Mouse (Mus musculus) B cell, adult 2 months (primary cell): ENCODE measurements around the gene Gm21887.
"Not testable (repeated sequence)": the region's sequence is repeated elsewhere in the genome, so short reads cannot be mapped to it uniquely, and the experiment has no call there.

Experiments used
- DNase-seq, 2 experiments: peaks; one replicate each; pipeline ENCODE4 v3.0.0; 2022

Gene Gm21887

DNA sequence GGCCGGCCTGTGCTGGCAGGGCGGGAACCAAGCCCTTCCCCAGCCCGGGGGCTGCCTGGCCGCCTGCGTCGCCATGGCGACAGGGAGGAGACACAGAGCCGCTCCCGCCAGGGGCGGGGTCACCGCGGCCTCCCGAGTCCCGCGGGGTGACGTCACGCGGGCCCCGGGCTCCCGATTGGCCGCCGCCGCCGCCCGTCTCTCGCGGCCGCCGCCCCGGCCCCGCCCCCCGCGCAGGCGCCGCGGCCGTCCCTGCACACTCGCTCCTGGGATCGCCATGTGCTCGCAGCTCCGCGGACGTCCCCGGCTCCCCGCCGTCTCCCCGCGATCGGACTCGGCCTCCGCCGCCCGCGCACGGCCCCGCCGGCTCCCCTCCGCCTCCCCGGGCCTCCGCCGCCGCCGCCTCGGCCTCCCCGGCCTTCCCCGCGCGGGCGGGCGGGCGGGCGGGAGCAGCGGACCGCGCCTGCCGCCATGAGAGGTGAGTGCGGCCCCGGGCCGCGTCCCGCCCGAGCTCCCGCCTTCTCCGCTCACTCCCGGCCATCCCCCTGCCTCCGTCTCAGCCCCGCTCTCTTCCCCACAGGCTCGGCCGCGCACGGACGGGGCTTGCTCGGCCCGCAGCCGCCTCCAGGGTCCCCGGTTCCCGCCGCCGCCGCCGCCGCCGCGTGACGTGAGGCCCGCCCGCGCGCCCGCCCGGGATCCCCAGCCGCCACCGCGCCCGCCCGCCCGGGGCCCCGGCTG is at the start of gene Gm21887:
TSS of gene Gm21887 (plus strand) at position 644 of the 735 bp plus-strand sequence.
- peak; percentile 96 to 100 for DNase-seq

DNA sequence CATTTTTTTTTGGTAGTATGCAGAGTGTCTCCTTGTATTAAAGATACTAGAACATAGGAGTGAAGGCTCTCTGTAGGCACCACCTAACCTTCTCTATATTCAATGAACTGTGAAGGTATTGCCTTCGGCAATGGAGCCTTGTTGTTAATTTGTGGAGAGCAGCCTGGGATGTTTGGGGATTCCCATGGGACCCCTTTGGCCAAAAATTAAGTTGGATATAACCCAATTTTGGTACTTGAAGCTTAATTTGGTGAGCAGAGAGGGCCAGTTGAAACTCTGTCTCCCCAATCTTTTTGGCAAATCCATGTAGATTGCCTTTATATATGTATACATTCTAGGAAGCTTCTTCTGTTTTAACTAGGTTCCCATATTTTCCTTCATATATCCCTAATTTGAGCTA is 40.1 kb upstream of the Gm21887 start:
- no peak for DNase-seq

DNA sequence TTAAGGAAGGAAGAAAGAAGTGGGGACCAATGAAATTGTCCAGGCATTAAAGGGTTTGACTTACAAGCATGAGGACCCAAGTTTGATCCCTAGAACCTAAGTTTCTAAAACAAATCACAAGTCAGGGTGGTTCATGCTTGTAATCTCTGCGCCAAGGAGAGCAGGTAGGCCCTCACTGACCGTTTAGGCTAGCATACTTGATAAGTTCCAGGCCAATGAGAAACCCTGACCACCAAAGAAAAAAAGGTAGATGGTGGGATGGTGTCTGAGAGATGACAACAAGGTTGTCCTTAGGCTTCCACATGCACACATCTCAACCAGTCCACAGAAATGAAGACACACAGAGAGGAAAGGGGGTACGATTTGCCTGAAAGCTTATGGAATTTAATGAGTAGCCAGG is 39.7 kb upstream of the Gm21887 start:
- not testable (repeated sequence) for DNase-seq

DNA sequence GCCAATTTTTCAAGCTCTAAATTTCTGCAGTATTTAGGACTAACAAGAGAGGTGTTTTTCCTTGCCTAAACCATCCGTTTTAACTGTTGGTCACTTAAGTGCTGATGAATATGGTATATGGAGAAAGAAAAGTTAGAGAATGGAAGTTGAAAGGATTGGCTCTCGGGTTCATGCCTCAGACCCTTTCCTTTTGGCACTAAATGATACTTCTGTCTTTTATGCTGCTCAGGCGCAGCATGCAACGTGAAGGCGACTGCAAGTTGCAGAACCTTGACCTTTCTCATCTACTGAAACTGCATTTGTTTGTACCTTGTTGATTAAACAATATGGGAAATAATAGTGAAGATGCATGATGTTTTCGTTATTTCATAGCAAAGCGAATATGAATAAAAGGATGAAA is 38.9 kb upstream of the Gm21887 start:
- peak in 1 of 2 experiments; percentile 2 for DNase-seq

DNA sequence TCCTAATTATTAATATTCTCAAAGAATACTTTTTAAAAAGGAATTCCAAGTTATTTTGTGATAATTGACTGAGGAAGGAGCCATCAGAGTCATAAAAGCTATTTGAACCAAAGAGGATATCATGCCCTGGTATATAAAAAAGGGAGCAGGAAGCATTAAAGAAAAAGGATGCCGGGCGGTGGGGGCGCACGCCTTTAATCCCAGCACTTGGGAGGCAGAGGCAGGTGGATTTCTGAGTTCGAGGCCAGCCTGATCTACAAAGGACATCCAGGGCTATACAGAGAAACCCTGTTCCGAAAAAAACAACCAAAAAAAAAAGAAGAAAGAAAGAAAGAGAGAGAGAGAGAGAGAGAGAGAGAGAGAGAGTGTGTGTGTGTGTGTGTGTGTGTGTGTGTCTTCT is 37.9 kb upstream of the Gm21887 start:
- not testable (repeated sequence) for DNase-seq

DNA sequence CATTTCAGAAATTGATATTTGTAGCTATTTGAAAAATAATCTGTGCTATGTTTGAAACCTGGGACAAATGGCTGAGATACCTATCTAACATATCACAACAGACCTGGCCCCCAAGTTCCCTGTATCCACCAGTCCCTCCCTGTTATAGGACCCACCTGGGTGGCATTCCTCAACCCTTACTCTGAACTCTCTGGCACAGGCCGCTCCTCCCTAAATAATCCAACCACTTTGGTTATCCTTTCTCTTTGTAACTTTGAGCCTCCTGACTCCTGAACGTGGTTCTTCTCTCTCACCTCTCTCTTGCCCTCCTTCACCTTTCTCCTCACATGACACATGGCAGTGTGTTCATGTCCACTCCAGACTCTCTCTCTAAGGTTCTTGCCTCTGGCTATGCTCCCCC is 37.3 kb upstream of the Gm21887 start:
- DNase-seq = peak in 1 of 2 experiments; percentile 10

DNA sequence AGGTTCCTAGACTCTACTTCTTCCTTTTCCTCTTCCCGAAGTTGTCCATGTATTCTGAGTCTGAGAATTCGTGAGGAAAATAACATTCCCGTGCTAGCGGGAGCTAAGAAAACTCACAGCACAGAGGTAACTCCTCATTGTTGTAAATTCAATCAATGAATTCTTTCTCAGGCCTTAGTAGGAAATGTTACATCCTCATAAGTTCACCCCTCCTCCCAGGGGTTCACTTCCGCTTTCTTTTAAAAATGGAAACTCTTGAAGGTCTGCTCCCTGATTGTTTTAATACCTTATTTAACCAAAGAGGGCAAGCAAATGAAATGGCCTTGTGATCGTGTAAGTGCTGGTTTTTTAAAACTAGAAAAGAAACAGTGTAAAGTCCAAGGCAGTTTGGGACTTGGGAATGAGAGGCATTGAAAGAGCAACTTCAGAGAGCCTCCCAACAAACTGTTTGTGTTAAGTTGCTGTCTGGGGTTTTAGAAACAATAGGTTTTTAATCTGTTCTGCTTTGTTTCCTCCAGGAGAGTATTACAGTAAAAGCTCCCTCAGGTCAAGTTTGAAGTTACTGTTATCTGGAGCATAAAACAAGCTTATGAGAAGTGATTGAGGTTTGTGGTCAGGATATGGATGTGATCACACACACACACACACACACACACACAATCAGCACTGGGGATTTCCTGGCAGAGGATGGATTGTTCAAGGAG is 36.5 kb upstream of the Gm21887 start:
- peak; percentile 76 to 80 for DNase-seq

DNA sequence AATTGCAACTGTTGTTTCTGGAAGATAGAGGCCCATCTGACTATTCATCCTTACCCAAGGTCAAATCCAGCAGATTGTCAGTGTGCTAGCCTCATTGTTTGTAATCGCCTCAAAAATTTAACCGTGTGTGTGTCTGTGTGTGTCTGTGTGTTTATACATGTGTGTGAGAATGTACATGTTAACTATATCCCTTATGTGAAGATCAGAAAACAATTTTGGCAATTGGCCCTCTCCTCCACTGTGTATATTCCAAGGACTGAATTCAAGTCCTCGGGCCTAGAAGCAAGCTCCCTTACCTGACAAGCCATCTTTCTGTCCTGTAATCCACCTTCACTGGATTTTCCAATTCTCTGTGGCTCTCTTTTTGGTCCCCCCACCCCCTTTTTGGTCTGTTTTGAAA is 35.7 kb upstream of the Gm21887 start:
- DNase-seq = peak; percentile 11 to 29

DNA sequence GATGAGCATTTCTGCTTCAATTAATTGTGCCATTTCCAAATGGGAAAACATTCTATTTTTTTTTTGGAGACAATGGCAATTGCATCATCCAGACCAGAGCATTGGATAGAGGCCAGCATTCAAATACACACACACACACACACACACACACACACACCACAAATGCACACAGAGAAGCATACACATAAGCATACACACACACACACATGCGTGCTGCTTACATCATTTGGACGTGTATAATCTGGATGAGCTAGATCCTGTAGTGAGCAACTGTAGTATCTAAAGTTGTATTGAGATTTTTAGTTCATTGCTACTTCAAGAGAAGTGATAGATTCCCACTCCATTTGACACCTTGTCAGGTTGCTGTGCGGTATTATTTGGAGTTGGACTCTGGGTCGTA is 35.0 kb upstream of the Gm21887 start:
- peak in 1 of 2 experiments; percentile 3 for DNase-seq

DNA sequence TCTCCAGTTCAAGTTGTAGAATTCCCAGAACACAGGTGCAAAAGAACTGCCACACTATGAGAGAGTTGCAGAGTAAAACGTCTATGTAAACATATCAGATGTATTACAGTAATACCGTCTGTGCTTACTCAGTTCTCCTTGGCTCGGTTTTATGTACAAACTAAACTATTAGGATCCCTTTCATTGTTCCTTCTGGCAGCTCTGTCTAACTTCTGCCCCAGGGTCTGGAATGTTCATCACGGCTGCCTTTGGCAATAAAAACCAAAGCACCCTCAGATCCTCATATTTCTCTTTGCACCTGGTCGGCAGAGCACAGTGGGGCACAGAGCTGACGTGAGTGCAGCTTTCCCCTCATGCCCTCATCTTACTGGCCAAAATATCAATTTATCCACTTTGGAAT is 34.5 kb upstream of the Gm21887 start:
- DNase-seq = peak in 1 of 2 experiments; percentile 7

DNA sequence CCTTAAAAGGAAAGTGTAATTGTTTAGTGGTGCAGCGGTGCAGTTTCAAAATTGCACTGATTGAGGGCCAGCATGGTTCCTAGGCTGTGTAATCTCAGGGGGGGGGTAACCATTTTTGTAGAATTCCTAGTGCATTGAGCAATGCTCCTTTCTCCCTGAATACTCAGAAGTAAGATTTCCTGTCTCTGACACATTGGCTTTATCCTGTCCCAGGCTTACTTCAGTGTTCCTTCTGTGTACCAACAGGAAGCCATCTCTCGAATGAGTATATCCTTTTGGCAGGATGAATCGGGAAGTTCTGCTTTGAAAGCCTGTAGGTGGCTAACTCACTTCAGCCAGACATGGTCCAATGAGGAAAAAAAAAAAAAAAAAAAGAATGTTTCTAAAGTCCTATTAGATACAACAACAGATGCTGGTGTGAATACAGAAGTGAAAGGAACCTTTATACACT is 33.8 kb upstream of the Gm21887 start:
- peak; percentile 21 to 34 for DNase-seq

DNA sequence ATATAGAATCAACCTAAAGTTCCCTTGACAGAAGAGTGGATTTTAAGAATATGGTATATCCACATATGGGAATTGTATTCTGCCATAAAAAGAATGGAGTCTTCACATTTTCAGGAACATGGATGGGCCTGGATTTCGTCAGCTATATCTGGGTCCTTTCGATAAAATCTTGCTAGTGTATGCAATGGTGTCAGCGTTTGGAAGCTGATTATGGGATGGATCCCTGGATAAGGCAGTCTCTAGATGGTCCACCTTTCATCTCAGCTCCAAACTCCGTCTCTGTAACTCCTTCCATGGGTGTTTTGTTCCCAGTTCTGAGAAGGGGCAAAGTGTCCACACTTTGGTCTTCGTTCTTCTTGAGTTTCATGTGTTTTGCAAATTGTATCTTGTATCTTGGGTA is 33.1 kb upstream of the Gm21887 start:
- DNase-seq = not testable (repeated sequence)

DNA sequence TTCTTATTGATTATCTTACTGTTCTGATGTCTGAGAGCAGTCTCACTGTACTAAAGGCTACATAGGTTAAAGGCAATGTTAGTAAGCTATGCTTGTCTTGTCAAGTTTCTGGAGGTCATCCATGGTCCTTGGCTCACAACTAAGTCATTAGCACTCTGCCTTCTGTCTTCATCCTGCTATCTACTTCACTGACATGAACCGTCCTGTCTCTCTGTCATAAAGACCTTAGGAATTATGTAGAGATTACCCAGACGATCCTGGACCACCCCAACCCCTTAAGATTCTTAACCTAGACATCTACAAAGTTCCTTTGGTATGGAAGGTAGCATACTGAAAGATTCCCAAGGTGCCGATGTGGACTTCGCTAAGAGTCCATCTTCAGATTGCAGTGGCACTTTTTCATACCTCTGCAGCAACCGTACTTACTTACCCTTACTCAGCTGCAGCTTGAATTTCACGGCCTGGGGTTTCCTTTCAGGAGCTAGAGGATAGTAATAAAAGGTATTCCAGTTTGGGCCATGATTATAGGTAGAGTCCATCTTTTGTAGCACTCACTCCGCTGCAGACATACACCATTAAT is 31.5 kb upstream of the Gm21887 start:
- peak in 1 of 2 experiments; percentile 14 for DNase-seq

DNA sequence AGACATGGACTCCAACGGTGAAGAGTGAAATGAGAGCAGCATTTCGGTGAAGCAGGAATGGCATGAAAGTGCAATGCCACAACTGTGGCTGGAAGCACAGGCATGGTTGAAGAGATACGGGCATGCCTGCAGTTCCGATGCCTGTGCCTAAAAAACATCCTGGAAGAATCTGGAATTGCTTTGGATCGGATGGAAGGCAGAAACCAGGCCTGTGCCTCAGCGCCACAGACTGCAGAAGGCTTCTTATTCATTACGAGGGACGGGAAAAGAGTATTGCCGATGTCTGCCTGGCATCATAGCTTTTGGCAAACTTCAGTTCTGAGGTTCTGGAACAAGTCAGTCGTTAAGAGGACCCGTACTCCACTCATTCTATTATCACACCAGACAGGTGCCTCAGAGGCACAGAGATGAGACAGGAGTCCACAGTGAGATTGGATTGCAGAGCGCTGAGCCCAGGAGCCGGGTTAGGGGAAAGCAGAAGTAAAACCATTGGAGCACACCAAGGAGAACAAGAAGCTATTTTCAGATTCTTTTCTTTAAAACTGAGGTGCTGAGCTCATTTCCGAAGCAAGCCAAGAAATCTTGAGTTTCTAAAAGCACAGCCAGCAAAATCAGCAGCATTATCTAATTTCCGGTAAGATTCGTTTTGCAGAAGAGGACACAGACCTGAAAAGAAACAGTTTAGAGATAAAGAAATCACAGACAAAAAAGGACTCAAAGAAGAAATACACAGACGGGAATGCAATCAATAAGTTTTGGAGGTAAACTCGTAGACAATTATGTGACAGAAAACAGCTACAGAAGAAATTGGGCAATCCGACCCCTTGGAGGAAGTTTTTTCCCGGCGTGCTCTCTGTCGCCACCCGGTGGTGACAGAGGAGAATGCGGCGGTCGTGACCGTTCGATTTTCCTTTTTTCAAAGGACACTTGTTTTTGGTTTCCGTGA is 30.8 kb upstream of the Gm21887 start:
- peak; percentile 74 to 79 for DNase-seq

DNA sequence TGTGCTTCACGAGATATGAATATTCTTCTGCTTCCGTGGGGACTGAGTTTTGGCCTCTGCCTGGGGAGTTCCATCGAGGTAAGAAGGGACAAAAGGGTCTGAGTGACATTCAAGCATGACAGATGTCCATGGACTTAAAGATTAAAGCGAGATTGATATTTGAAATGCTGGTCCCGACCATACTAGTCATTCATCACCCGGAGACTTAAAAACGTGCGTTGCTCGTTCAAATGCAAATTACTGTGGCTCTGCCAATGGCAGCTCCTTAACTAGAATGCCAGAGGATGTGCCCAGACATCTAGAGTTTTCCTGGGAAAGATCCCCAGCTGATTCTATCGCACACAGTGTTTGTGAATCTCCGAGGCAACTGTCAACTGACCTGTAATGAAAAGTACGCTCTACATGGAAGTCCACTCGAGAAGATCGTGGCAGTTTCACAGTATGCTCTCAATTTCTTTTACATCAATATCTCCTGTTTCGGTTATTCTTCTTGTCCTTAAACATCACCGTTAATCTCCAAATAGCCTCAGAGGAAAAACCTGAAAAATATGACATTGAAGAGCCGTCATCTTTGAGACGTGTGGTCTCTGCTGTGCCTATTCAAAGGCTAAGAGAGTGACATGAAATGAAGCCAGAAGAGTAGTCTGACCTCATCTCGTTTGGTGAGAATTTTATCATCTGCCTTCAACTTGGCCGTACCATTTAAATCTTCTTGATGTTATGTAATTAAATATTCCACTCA is 29.8 kb upstream of the Gm21887 start:
- DNase-seq = not testable (repeated sequence)

DNA sequence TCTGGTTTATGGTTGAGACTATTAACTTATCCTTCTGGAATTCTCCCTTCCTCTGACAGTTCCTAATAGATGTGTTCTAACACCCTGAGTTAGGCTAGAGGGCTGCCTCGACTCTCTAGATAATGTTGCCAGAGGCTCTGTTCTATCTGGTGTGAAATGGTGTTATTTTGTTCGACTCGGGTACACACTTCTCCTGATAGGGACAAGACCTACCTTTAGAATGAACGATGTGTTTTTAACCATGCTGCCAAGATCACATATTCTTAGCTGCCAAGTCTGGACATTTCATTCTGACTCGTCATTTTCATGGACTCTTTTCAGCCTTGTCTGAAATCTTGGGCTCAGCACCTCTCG is 29.3 kb upstream of the Gm21887 start:
- DNase-seq = peak in 1 of 2 experiments; percentile 15

DNA sequence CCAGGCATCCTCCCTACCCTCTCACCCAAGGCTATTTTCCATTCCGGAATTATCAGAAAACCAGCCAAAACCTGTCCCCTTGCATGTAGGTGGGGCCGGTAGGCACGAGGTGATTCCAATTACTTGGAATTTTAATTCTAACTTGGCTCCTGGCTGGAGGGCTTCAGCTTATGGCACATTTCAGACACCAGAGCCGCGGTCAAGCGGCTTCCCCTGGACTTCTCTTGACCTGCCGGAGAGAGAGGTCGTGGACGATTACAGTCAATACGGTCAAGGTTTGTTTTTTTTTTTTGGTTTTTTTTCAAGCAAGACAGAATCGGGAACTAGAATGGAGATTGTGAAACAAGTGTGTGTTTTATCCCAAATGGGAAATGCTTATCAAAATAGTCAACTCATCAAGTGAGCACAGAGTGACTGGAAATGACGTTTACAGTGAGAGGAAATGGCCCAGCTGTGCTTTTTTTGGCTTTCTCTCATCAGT is 28.6 kb upstream of the Gm21887 start:
- peak in 1 of 2 experiments; percentile 4 for DNase-seq

DNA sequence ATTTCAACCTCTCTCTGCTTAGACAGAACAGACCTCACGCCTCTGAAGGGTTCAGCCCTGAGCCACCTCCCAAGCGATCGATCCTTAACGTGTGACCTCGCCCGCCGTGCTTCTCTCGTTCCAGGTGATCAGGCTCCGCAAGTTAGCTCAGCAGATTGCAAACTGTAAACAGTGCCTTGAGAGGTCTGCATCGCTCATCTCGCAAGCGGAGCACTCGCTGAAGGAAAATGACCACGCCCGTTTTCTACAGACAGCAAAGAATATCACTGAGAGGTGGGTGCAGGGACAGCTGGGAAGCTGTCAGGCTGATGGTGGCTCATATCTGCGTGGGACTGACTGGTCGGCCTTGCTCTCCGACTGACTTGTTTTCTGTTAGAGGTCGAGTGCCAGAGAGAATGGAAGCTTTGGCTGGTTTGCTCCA is 27.7 kb upstream of the Gm21887 start:
- peak in 1 of 2 experiments; percentile 20 for DNase-seq

DNA sequence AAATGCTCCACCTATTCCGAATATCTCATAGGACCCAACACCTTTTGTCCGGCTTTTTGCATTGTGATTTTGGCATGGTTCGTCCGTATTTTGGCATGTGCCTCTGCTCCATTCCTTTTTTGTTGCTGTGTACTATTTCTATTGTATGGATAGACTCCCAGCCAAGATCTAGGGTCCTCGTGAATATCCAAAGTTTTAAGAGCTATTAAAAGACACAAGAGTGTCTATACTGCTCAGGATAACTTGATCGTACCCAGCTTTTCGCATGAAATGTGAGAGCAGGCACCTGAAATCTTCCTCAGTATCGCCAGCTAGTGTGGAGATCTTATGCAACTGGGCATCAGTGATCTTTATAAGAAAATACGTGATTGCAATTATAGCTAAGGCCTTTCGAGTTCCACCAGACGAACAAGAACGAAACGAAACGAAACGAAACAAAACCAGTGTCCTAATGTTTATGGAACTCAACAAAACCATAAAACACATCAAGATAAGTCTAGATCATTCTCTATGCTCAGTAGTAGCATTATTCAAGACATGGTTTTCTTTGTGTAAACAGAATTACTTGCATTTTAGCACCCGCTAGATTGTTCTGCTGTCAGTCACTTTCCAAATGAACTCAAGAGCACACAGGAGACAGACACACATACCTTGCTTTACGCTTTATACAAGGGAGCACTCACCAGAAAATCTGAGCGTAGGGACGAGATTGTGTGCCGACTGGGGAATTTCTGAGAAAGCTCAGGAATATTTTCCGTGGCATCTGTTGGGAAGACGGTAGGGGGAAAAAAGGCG is 26.7 kb upstream of the Gm21887 start:
- DNase-seq = peak in 1 of 2 experiments; percentile 5

DNA sequence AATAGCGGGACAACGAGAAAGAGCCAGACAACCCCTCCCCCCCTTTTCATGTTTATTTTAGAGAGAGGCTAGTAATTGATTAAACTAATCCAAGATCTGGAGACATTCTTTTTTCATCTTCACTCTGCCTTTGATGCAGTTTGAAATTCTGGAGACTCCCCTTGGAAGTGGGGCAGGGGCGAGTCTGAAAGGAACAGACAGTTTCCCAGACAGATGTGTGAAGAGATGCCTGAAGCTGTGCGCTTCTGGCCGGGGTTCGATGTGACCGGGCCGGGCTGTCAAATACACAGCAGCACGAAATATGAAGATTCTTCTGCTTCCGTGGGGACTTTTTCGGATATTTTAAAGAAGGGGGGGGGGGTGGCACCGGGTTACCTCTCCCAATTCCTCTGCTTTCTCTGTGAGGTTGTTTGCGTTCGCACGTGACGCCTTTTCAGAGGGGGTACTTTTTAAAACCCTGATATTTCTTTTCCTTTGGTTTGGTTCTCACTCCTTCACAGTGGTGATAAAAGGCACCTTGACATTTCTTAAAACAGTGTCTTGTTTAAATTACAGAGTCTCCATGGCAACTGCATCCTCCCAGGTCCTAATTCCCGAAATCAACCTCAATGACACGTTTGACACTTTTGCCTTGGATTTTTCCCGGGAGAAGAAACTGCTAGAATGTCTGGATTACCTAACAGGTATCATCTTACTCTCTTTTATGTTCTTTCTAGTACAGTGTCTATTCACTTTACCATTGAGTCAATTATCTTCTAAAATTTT is 25.9 kb upstream of the Gm21887 start:
- peak; percentile 2 to 11 for DNase-seq
